Mouse (Mus musculus): Measurements from ENCODE around the gene Map4k2. TPM values are rescaled to one million over a fixed set of nuclear protein-coding genes. Genes with fewer than 3 reads are reported as not detected.

The Map4k2 gene
- polyA plus RNA-seq, 1 experiment from 2014 or later = 5.2 TPM

GRCm38 (mm10) chr19:6398447-6399284 lies 57.7 kb downstream of the Map4k2 start:
- TF ChIP-seq CTCF (IDR thresholded peaks at IDR 0.05; ENCODE audit: low read depth) (no peak), EP300 (optimal IDR thresholded peaks at IDR 0.05) (no peak)
- 1% methylated on average over 39 of the region's 39 CpGs for WGBS
- no peaks in the 10 kb centered on the region for H3K36me3 ChIP-seq (ENCODE audit: control insufficient read depth, insufficient read depth, low read length)

GRCm38 (mm10) chr19:6399285-6400095 lies 58.6 kb downstream of the Map4k2 start, which contains the start of gene Rasgrp2:
TSS of gene Rasgrp2 (plus strand) at chr19:6399340.
- ATAC-seq (ENCODE audit: low FRiP score, low TSS enrichment) = 0 out of 2 replicates have a peak, but pooled peaks have one; percentile 6
- peak; percentile 57 for DNase-seq (ENCODE audit: low spot score)

More at GRCm38 (mm10) chr19:6398447-6399284, 57.7 kb downstream of the Map4k2 start:
- Histone ChIP-seq H3K27me3 (ENCODE audit: control insufficient read depth, insufficient read depth, low read length) (no peaks in the 10 kb centered on the region), H3K4me3 (ENCODE audit: low read depth, low read length) (peak overlapping the region; percentile 62), H3K4me1 (replicated peaks; ENCODE audit: control insufficient read depth, insufficient read depth) (no peaks in the 10 kb centered on the region), H3K9ac (ENCODE audit: low read length) (peak overlapping the region; percentile 64), H3K27ac (replicated peaks) (peak overlapping the region; percentile 81), H3K9me3 (ENCODE audit: control insufficient read depth, low read length) (no peaks in the 10 kb centered on the region), H3K4me2 (replicated peaks; ENCODE audit: low read depth) (peak overlapping the region; percentile 99)
- peak; percentile 78 for DNase-seq (ENCODE audit: low spot score)
- peak; percentile 64 for ATAC-seq (ENCODE audit: low FRiP score, low TSS enrichment)

GRCm38 (mm10) chr19:6400096-6401086 lies 59.5 kb downstream of the Map4k2 start:
- DNase-seq (ENCODE audit: low spot score) = no peak

More at GRCm38 (mm10) chr19:6399285-6400095, 58.6 kb downstream of the Map4k2 start, which contains the start of gene Rasgrp2:
- no peaks in the 10 kb centered on the region for H3K36me3 ChIP-seq (ENCODE audit: control insufficient read depth, insufficient read depth, low read length)
- peak within 1 kb of the TSS; percentile 62 for H3K4me3 ChIP-seq (ENCODE audit: low read depth, low read length)
- peak within 1 kb of the TSS; percentile 99 for H3K4me2 ChIP-seq (replicated peaks; ENCODE audit: low read depth)
- TF ChIP-seq EP300 (optimal IDR thresholded peaks at IDR 0.05) = no peak
- no peak for TF ChIP-seq CTCF (IDR thresholded peaks at IDR 0.05; ENCODE audit: low read depth)
- 0% methylated on average over 39 of the region's 87 CpGs for WGBS
- H3K9me3 ChIP-seq (ENCODE audit: control insufficient read depth, low read length) = no peaks in the 10 kb centered on the region
- no peaks in the 10 kb centered on the region for H3K27me3 ChIP-seq (ENCODE audit: control insufficient read depth, insufficient read depth, low read length)
- peak within 1 kb of the TSS; percentile 64 for H3K9ac ChIP-seq (ENCODE audit: low read length)
- peak within 1 kb of the TSS; percentile 81 for H3K27ac ChIP-seq (replicated peaks)
- H3K4me1 ChIP-seq (replicated peaks; ENCODE audit: control insufficient read depth, insufficient read depth) = no peaks in the 10 kb centered on the region

GRCm38 (mm10) chr19:6401131-6401815 lies 60.3 kb downstream of the Map4k2 start:
- Histone ChIP-seq H3K9me3 (ENCODE audit: control insufficient read depth, low read length) (no peaks in the 10 kb centered on the region), H3K9ac (ENCODE audit: low read length) (peak overlapping the region; percentile 50), H3K4me3 (ENCODE audit: low read depth, low read length) (peak overlapping the region; percentile 62), H3K27ac (replicated peaks) (peak overlapping the region; percentile 74), H3K4me1 (replicated peaks; ENCODE audit: control insufficient read depth, insufficient read depth) (no peaks in the 10 kb centered on the region), H3K27me3 (ENCODE audit: control insufficient read depth, insufficient read depth, low read length) (no peaks in the 10 kb centered on the region), H3K4me2 (replicated peaks; ENCODE audit: low read depth) (peak overlapping the region; percentile 99), H3K36me3 (ENCODE audit: control insufficient read depth, insufficient read depth, low read length) (no peaks in the 10 kb centered on the region)
- 1% methylated on average over 25 of the region's 32 CpGs for WGBS
- TF ChIP-seq CTCF (IDR thresholded peaks at IDR 0.05; ENCODE audit: low read depth) (peak; percentile 88), EP300 (optimal IDR thresholded peaks at IDR 0.05) (peak; percentile 54)
- ATAC-seq (ENCODE audit: low FRiP score, low TSS enrichment) = peak; percentile 53
- peak; percentile 78 for DNase-seq (ENCODE audit: low spot score)

More at GRCm38 (mm10) chr19:6400096-6401086, 59.5 kb downstream of the Map4k2 start:
- Histone ChIP-seq H3K27ac (replicated peaks) (peak overlapping the region; percentile 81), H3K9me3 (ENCODE audit: control insufficient read depth, low read length) (no peaks in the 10 kb centered on the region), H3K27me3 (ENCODE audit: control insufficient read depth, insufficient read depth, low read length) (no peaks in the 10 kb centered on the region), H3K4me1 (replicated peaks; ENCODE audit: control insufficient read depth, insufficient read depth) (no peaks in the 10 kb centered on the region), H3K9ac (ENCODE audit: low read length) (peak overlapping the region; percentile 64), H3K4me2 (replicated peaks; ENCODE audit: low read depth) (peak overlapping the region; percentile 99), H3K4me3 (ENCODE audit: low read depth, low read length) (peak overlapping the region; percentile 62), H3K36me3 (ENCODE audit: control insufficient read depth, insufficient read depth, low read length) (no peaks in the 10 kb centered on the region)
- peak; percentile 17; the same call in 1 of the 2 replicates for ATAC-seq (ENCODE audit: low FRiP score, low TSS enrichment)
- peak; percentile 35; the same call in 1 of the 2 replicates for TF ChIP-seq CTCF (IDR thresholded peaks at IDR 0.05; ENCODE audit: low read depth)
- TF ChIP-seq EP300 (optimal IDR thresholded peaks at IDR 0.05) = no peak
- 2% methylated on average over 29 of the region's 29 CpGs for WGBS

Data from stomach, postnatal 0 days (tissue).